Mouse (Mus musculus) c-Kit-positive CD71-positive TER-119-negative erythroid progenitor cells, embryonic 14.5 days (primary cell): ENCODE data around the gene Akap1.
"Not testable (repeated sequence)": the region's sequence is repeated elsewhere in the genome, so short reads cannot be mapped to it uniquely, and the experiment has no call there.

Experiments used
- DNase-seq: peaks from one replicate; pipeline ENCODE4 v3.0.0-alpha.2; 2013; ENCODE audit warnings: low read depth

Akap1 gene

DNA sequence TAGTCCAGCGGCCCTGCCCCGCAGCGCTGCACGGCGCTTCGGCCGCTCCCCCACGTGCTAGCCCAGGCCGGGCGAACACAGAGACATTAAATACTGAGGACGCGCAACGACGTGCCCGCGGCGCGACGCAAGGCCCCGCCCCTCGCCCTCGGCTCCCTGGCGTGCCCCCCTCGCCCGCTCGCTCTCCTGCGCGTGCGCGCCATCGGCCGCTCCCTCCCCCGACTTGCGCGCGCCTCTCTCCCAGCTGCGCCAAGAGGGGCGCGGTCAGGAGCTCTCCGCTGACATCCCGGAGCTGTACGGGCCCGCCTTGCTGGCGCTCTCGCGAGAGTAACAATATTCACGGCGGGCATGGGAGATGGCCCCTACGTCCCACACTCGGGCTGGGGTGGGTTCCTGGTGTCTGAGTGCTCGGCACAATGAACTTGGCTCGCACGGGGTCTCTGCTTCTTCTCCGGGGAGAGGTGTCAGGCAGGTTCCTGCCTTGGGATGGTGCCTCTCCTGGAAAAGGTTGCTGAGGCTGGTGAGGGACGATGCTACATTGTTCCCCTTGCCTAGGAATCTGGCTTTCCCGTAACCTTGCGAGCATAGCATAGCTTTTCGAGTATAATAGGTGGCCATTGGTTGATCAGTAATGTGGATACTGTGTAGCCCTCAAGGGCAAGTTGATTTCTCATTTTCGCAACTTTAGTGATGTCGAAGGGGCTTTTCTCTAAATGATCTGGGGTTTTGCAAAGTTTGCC is at the start of gene Akap1:
TSS of gene Akap1 (minus strand) at position 129 of the 740 bp plus-strand sequence.
- peak; percentile 93 for DNase-seq

DNA sequence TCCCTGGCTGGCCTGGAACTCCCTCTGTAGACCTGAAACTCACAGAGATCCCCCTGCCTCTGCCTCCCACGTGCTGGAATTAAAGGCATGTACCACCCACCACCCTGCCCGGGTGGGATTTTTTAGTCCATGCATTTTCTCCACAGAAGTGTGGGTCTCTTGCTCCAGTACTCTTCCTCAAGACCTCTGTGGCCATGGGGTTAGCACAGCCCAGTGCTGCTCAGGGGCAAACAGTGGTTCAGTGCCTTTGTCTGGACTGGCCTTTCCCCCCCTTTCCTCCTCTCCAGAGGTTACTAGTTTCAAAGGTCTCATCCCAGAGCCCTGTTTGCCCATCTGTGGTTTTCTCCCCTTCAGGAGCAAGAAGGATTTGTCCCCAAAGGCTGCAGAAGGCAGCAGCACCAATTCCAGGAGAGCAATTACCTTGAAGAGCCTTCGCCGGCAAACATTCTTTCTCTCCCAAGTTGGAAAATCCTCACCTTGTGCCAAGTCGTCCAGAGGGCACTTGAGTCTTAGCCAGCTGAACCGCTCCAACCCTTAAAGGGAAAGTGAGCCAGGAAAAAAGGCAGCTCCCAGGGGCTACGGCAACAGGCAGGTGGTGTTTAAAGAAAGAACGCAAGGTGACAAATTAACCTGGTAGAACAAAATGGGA is 45.1 kb upstream of the Akap1 start:
- no peak for DNase-seq

DNA sequence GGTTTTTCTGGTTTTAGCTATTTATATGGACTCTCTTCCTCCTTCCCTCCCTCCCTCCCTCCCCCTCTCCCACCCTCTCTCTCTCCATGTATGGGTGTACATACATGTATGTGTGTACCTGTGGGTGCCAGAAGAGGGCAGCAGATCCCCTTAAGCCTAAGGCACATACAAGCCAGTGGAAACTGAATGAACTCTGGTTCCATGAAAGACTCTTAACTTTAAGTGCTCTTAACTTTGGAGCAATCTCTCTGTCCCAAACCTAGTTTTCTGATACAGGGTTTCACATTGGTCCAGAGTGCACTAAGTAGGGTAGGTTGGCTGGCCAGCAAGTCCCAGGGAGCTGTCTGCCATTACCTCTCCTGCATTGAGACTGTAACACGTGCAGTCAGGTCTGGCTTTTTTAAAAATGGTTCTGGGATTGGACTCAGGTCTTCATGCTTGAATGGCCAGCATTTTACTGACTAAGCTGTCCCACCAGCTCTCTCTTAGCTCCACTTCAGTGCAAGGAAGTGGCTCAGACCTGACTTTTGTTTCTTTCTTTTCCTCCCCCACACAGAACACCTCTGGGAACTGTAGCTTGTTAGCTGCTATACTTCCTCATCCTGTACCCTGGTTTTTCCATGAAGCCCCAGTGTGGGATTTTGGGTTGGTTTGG is 44.3 kb upstream of the Akap1 start:
- DNase-seq = peak; percentile 34

DNA sequence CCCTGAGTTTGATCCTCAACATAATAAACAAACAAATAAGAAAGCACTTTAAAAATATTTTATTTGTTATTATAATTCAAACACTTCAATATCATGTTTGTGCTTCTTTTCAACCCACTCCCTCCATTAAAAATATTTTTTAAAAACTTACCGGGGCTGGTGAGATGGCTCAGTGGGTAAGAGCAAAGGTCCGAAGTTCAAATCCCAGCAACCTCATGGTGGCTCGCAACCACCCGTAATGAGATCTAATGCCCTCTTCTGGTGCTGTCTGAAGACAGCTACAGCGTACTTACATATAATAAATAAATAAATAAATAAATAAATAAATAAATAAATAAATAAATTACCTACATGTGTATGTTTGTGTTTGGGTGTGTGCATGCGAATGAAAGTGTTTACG is 43.5 kb upstream of the Akap1 start:
- DNase-seq = no peak

DNA sequence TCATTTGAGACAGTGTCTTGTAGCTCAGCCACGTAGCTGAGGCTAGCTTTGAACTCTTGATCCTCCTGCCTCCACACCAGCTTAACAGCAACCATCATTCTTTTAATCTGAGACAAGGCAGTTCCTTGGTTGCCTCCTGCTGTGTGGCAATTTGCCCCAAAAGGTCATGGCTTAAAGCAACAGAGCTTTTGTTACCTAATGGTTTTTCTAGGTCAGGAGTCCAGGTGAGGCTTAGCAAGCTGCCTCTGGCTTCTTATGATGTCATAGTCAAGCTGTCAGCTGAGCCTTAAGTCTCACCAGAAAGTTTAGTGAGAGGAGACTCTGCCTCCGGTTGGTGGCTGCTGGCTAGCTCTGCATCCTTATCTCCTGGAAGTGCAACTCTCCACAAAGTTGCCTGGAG is 41.2 kb upstream of the Akap1 start:
- no peak for DNase-seq

DNA sequence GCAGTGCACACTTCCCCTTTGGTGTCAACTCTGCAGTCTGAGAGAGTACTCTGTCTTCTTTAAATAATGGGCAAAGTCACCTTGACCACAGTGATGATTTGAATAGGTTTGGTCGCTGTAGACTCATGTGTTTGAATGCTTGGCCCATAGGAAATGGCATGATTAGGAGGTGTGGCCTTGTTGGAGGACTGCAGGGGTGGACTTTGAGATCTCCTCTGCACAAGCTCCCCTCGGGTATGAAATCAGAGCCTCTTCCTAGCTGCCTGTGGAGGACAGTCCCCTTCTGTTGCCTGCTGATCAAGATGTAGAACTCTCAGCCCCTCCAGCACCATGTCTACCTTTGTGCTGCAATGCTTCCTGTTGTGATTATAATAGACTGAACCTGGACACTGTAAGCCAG is 39.7 kb upstream of the Akap1 start:
- no peak for DNase-seq

DNA sequence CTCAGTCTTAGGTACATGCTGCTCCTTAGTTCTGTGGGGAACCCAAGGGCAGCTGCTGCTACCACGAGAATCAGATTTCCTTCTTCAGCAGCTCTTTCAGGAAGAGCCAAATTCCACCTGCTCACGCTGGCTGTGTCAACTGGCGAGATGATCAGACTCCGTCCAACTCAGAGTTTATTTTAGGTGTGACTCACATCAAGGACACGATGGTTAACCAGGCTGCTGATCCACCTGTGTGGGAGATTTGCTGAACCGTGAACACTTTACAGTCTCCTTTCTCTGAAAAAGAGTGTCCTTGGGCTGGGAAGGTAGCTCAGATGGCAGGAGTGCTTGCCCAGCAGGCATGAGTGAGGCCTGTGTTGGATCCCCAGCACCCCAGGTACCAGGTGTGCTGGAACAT is 38.4 kb upstream of the Akap1 start:
- no peak for DNase-seq

DNA sequence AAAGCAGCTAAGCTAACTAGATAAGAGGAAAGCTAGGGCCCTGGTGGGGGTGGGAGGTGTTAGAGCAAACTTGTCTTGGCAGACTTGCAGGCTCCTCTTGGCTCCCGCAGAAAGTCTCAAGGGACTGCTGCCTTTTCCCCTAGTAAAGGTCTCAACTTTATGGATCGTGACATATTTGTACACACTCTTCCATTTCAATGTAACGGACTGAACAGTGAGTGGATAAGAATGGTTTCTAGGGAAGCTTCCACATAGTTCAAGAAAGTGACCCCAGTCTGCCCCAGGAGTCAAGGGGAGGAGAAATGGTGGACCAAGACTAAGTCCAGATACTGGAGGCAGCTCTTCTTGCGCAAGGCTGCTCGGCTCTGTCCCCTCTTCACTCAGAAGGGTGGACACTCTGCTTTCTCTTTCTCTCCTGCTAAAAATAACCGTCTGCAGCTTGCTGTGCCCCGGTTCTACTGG is 37.0 kb upstream of the Akap1 start:
- no peak for DNase-seq

DNA sequence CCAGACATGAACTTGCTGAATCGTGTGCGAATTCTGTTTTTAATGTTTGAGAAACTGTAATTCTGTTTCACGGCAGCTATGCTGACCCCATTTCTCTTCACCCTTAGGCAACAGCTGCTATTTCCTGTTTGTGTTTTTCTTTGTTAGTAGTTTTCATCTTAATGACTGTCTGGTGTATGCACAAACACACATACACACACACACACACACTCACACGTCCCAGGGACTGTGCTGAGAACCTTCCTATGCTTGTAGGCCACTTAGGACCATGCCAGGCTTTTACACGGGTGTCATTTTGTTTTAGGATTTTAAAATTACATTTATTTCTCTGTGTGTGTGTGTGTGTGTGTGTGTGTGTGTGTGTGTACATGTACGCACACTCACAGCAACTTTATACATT is 35.2 kb upstream of the Akap1 start:
- DNase-seq = no peak

DNA sequence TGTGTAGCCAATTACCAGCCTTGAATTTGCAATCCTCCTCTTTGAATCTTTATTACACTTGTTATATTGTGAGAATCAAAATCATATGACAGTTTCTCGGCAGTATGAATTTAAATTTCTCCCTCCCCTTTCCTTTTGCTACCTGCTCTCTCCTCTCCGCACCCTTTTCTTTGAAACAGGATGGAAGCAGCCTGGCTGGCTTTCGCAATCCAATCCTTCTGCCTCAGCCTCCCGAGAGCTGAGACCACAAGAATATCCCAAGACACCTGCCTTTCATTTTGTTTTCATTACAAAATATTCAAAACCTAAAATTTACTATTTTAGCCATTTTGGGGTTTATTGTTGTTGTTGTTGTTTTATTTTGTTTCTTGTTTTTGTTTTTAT is 34.0 kb upstream of the Akap1 start:
- no peak for DNase-seq

DNA sequence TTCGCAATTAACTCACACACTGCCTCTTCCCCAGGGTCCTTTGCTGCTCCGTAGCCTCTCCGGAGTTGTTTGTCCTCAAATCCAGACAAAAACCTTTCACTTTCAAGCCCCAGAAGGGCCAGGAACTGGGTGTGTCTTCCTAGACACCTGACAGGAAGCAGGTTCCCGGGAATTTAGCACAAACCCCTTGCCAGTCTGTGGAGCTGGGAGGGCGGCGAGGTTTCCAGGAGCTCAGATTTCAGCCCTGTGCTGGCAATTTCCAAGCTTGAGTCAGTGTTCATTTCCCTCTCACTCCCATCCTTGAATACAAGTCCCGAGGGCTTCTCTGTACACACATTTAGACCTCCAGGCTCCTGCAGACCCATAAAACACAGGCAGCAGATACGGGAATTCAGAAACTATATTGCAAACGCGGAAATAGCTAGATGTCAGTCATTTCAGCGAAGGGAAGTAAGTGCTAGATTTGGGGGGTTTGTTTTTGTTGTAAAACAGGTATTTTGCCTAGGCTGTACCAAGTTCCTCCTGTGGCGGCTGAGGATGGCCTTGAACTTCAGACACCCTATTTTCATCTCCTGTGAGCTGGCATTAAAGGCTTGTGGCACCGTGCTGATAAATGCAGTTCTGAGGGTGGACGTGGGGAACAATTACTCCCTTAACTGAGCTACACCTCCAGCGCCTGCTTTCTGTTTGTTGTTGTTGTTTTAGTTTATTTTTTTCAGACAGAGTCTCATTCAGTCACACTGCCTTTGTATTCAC is 33.4 kb upstream of the Akap1 start:
- DNase-seq = no peak

DNA sequence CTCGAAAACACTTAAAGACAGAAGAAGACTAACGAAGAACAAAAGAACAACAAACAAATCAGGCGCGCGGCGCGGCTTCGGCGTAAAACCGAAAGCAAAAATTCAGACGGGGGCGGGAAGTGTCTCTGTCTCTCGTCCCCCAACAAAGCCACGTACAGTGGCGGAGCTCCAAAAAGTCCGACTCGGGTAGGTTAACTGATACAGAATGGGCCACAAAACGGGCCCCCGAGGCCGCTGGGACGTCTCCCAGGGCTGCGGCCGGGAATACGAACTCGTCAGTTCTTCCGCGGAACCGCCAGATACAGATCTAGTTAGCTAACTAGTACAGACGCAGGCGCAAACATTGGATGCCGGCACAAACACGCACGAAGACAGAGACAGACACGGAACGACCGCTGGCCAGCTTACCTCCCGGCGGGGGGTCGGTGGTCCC is 31.4 kb upstream of the Akap1 start:
- not testable (repeated sequence) for DNase-seq

DNA sequence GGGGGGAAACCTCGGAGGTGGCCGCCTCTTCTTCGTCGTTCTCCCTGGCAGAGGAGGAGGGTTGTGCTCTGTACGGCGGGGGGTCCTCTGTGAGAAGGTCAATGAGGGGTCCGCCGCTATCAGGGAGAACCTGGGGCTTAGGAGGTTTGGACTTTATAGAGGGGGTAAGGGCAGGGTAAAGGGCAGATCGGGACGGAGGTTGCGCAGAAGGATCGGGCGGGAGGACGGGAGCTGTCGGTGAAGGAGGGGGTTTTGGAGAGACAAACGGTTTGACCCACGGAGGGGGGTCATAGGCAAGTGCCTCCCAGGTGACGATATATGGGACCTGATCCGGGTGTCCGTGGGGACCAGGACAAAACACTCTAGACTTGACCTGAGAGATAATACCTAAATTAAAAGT is 30.8 kb upstream of the Akap1 start:
- not testable (repeated sequence) for DNase-seq

DNA sequence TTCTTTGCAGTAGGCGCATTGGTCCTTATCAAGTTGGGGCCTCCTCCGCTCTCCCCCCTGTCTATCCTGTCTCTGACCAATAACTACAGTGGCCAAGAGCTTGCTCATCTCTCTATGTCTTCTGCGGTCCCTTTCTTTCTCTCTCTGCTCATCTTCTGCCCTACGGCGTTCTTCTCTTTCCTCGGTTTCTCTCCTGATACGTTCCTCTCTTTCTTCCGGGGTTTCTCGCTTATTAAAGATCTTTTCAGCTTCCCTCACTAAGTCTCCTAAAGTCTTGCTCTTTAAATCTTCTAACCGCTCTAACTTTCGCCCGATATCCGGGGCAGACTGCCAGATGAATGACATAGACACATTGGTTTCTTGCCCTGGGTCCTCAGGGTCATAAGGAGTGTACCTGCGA is 29.9 kb upstream of the Akap1 start:
- DNase-seq = not testable (repeated sequence)

DNA sequence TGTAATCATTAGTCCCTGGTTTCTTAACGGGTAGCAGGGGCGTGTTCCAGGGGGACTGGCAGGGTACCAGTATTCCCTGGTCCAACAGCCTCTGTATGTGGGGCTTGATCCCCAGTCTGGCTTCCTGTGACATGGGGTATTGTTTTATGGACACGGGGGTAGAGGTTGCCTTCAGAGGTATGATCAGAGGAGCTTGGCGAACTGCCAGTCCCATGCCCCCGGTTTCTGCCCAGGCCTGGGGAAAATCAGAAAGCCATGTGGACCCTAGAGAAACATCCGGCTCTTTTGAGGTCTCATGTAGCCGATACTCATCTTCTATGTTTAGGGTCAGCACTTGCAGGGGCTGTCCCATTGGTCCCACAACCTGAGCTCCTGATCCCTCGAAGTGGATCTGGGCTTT is 29.1 kb upstream of the Akap1 start:
- DNase-seq = not testable (repeated sequence)

DNA sequence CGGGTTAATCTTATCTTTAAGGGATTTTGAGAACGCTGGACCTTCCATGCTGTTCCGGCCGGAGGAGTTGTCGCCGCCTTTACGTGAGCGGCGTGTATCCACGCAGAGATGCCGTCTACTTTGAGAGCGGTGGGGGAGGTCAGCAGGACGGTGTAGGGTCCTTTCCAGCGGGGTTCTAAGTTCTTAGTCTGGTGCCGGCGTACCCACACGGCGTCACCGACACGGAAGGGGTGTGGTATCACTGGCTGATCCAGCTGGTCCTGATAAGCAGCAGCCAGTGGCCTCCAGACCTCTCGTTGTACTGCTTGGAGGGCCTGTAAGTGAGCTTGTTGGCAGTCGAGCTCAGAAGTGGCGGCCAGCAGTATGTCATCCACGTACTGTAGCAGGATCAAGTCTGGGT is 28.4 kb upstream of the Akap1 start:
- not testable (repeated sequence) for DNase-seq

DNA sequence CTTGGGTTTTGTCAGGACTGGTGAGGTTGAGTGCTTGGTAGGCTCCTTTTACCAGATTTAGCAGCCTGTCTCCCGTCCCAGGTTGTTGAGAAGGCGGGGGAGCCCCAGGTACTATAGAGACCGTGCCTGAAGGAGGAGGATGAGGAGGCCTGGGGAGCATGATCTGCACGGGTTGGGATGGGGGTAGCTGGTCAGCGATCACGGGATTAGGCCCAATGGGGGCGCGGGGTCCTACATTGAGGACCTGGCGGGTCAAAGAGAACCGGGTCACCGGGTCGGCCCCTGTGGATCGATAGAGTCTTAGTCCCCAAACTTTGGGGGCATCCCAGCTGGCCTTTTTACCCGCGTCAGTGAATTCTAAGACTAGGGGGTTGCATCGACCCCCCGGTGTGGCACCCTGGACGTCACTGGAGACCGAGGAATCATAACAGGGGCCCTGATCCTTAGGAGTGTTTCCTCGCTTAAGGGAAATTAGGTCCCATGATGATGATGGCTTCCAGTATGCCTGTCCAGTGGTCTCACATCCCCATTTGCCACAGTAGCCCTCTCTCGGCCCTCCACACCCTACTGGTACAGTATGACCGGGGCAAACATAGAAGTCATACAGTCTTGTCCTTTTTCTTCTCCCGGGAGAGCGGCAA is 27.7 kb upstream of the Akap1 start:
- DNase-seq = not testable (repeated sequence)

DNA sequence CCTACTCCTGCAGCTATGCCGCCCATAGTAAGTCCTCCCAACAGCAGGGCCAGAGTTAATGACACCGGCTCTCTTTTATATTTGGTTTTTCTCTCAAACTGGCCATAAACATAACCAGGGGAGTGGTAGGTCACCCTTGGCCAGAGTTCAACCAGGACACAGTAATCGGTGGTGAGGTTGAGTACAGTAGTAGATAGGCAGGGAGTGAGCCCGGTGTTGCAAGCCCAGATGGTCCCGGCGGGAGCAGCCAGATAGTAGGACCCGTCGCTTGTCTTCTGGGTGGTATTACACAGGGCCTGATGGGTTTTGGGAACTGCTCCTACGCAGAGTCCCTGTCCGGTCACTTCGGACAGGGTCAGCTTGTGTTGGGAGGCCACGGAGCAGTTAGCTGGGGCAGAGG is 27.1 kb upstream of the Akap1 start:
- not testable (repeated sequence) for DNase-seq

DNA sequence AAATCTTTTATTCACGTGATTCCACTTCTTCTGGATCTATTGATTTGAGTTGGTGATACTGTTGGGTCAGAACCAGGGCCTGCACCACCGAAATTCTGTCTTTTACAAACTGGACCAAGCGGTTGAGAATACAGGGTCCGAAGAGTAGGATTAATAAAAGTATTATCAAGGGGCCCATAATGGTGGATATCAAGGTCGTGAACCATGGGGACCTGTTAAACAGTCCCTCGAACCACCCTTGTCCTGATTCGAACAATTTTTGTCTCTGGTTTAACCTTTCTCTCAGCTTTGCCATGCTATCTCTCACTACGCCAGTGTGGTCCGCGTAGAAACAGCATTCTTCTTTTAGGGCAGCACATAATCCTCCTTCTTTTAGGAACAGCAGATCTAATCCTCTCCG is 26.5 kb upstream of the Akap1 start:
- DNase-seq = not testable (repeated sequence)

DNA sequence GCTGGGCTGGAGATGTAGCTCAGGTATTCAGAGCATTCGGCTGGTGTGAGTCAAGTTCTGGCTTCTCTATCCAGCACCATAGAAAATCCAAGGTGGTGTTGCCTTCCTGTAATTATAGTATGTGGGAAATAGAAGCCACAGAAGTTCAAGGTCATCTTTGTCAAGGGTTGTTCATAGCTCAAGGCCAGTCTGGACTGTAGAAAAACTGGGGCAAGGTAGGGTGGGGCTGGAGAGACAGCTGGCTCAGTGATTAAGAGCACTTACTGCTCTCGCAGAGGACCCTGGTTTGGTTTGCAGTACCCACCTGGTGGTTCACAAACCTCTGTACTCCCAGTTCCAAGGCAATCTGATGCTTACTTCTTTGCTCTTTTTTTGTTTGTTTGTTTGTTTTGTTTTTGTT is 24.6 kb upstream of the Akap1 start:
- no peak for DNase-seq

DNA sequence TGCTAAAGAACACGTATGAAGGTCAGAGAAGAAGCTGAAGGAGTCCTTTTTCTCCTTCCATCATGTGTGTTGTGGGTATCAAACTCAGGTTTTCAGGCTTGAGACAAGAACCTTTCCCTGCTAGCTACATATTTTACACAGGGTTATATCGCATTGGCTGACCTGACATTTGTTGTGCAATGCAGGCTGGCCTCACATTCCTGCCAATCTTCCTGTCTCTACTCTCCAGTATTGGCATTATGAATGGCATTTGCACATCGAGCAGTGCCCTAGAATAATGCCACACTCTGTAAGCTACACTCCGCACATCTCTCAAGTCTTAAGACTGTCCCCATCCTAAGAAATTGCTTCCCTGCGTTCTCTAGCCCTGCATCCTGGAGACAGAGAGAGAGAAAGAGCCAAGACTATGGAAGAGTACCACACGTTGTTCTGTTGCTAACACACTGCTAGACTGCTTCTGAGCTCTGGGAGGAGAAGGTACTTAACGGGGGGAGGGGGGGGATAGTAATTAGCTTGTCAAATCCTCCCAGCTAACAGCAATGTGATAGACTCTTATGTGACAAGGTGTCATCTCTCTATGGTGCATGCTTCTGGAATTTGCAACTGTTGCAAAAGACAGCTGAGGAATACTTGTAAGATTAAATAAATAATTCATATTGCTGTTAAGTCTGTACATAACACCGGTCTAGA is 20.1 kb upstream of the Akap1 start:
- DNase-seq = no peak
